Mouse (Mus musculus): Measurements from ENCODE around the gene Elp6. TPM values are rescaled to one million over a fixed set of nuclear protein-coding genes. Genes with fewer than 3 reads are reported as not detected.
A peak's percentile ranks its signal among the peaks of the same experiment; 100 is the strongest.

The Elp6 gene
- total RNA-seq, 4 experiments from 2014 or later: 2.0 to 5.0 (median 2.9) TPM

DNA sequence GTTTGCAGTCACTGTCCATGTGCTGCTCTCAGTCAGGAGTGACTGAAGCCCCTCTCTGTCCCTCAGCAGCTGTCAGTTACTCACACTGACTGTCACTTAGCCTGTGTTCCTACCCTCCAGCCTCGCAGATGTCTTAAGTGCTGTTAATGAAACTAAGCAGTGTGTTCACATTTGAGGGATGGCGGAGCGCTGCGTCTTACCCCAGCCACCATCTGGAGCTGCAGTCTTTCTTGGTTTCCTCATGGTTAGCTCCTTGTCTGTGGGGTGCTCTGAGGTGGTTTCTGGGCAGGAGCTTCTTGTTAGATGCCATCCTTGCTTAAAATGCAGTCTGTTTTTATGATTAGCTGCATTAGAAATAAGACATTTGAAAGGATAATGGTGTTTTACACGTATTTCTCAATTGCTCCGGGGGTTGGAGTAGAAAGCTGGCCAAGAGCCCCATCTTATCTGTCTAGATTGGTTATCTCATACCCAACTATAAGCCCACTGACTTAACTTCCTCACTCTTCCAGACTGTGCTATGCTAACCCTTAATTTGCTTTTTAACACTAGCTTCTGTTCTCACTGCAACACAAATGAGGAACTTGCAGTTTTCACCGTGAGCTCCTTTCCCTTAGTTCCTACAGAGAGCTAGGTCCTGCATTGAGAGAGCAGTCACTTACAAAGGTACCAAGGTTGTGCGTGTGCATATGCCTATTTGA lies 47.1 kb downstream of the Elp6 start:
- no peak for DNase-seq (ENCODE audit: low spot score in 2 of 2)

DNA sequence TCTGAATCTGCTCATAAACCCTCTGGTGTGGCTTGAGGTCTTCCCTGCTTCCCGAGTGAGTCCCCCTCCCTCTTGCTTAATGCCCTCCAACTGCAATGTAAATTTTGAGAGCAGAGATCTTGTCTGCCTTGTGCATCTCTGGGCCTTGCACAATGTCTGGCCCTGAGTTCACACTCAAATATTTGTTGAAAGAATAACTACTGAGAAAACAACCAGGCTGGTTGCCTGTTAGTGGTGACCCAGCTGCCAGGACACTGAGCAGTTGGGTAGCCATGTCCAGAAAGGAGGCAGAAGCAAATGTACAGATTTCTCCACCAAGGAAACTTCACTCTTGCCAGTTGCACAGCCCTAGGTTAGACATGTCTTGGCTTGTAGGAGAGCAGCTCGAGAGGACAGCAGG lies 53.4 kb downstream of the Elp6 start:
- DNase-seq (ENCODE audit: low spot score in 2 of 2): no peak

DNA sequence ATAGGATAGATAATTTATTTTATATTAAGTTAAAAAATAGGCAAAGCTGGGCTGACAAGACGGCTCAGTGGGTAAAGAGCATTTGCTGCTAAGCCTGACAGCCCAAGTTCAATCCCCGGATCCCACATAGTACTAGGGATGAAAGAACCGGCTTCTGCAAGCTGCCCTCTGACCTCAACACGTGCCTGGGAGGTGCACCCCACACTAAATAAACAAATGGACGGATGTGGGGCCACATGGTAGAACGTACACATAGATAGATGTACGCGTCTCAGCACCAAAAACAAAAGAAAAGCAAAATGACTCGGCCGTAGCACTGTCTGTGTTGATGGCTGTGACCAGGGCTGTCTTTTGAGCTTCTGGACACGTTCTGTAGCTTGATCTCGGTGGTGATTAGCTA lies 56.3 kb downstream of the Elp6 start:
- no peak for DNase-seq (ENCODE audit: low spot score in 2 of 2)

DNA sequence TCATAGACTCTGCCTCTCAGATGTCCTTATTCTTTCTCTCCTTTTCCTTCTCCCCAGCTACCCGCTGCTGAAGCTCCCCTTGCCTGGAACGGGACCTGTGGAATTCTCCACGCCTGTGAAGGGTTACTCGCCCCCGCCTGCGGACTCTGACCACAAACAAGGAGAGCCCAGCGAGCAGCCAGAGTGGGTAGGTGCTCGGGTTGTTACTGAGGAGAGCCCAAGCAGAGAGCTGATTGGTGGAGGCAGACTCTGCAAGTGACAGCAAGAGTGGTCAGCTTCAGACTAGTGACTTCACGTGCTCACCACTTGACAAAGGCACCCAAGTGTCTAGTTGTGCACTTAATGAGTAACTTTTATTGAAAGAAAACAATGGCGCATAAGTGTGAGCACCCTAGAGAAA lies 57.4 kb downstream of the Elp6 start:
- DNase-seq (ENCODE audit: low spot score in 2 of 2): no peak

DNA sequence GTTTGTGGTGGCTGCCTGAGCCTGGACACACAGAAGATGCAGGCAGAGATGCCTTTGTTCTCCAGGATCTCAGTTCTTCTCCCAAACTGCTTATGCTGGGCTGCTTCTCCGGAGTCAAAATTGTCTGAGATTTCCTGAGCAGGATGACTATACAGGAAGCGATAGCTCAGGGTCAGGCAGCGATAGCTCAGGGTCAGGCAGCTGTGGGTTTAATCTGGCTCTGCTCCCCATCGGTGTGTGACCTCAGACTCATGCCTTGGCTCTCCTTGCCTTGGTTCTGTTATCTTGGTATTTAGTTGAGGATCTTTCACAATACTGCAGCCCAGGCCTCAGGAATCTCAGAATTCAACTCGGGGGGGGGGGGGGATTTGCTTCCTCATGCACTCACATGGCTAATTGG lies 61.8 kb downstream of the Elp6 start:
- DNase-seq (ENCODE audit: low spot score in 2 of 2): no peak

DNA sequence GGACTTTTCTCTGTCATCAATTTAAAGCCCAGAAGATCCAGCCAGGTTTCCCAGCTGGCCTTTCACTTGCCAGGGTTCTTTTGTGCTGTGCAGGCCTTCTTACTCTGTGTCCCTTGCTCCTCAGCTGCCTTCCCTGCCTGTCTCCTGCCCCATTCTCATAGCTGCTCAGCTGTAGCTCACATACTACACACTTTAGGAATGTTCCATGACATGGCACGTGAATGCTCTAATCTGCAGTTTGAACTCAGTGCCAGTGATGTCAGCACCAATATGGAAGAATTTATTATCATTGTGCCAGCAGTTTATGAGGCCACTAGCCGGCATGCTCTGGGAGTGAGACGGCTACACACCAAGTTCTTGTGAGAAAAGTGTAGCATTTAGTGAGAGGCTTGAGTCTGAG lies 64.9 kb downstream of the Elp6 start:
- no peak for DNase-seq (ENCODE audit: low spot score in 2 of 2)

Small RNA genes lying within 50 kb of the gene (microRNA-seq; reads per million reads assigned to microRNA genes)
- 150 reads per million, percentile 56 among the genes with 10 or more reads in this experiment for gene Mir6236

Other genes starting within 250 kb of the Elp6 start
- gene Smarcc1, start 187.5 kb upstream of the Elp6 start, total RNA-seq (2022): 10 to 100 TPM; 22.0 to 27.2 (median 26.3) TPM
- 10 to 100 TPM; 25.4 to 39.5 (median 35.1) TPM for gene Dhx30, start 187.3 kb upstream of the Elp6 start, total RNA-seq (2022)
- gene Cspg5, start 61.4 kb upstream of the Elp6 start, total RNA-seq (2022): under 1 TPM in 2 of 4 experiments, not detected in 2; 0.16 to 0.17 TPM
- gene Scap, start 28.1 kb downstream of the Elp6 start, total RNA-seq (2022): 10 to 100 TPM; 14.2 to 16.6 (median 15.1) TPM
- gene Ptpn23, start 103.0 kb downstream of the Elp6 start, total RNA-seq (2022): 1 to 10 TPM; 7.6 to 9.9 (median 8.4) TPM
- gene Ngp, start 114.6 kb downstream of the Elp6 start, total RNA-seq (2022): not detected
- gene Klhl18, start 171.5 kb downstream of the Elp6 start, total RNA-seq (2022): 1 to 10 TPM; 5.2 to 7.9 (median 6.6) TPM
- gene Kif9, start 171.8 kb downstream of the Elp6 start, total RNA-seq (2022): under 1 TPM in 1 of 4 experiments, not detected in 3; 0.12 TPM
- gene Setd2, start 227.4 kb downstream of the Elp6 start, total RNA-seq (2022): 10 to 100 TPM; 19.6 to 27.3 (median 25.4) TPM

Data from gastrocnemius, adult 8-10 months (tissue).